Mouse (Mus musculus) ES-E14 (cell line): ENCODE data around the gene Rnf135.

Source experiments
- CHD2 ChIP-seq: IDR thresholded peaks from 2 replicates; pipeline ENCODE4 v1.6.1; 2014; ENCODE audit warnings: mild to moderate bottlenecking, low read depth, low read length, inconsistent platforms
- HCFC1 ChIP-seq: IDR thresholded peaks from 2 replicates; pipeline ENCODE4 v1.6.1; 2012; ENCODE audit warnings: low read length, inconsistent platforms, borderline replicate concordance; ENCODE audit not compliant: insufficient read depth
- MAFK ChIP-seq: IDR thresholded peaks from 2 replicates; pipeline ENCODE4 v1.6.1; 2014; ENCODE audit warnings: mild to moderate bottlenecking, low read depth, low read length, inconsistent platforms; ENCODE audit not compliant: insufficient read depth
- ZNF384 ChIP-seq: IDR thresholded peaks from 2 replicates; pipeline ENCODE4 v1.6.1; 2012; ENCODE audit warnings: low read depth, low read length, inconsistent platforms

GRCm38 (mm10) chr11:80199773-80200172 lies 16.1 kb downstream of the Rnf135 start:
- TF ChIP-seq ZNF384: peak; percentile 89
- no peak for TF ChIP-seq CHD2
- TF ChIP-seq MAFK: no peak
- no peak for TF ChIP-seq HCFC1
